Mouse (Mus musculus): Measurements from ENCODE around the gene Tmem110.

DNA sequence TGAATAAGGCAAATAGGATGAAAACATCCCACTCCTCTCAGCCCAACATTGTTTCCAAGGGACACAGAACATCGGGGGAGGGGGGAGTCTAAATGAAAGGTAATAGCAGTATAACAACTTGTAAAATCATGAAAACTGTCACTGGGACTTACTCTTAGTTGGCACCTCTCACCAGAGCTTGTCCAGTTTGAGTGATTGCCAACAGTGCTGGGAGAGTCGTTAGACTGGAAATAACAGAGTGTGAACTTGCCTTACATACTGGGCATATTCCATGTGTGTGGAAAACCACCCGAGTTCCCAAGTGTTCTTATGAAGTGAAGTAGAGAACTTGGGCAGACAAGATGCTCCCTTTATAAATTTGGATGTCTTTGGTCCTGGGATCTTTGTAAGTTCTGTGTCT lies 4.3 kb upstream of the Tmem110 start:
- TF ChIP-seq USF1 (IDR thresholded peaks at IDR 0.05; ENCODE audit: low read depth) = no peak
- no peak for TF ChIP-seq TCF12 (IDR thresholded peaks at IDR 0.05; ENCODE audit: insufficient read depth, poor library complexity, severe bottlenecking)
- TF ChIP-seq TCF3 (IDR thresholded peaks at IDR 0.05; ENCODE audit: insufficient read length, low read depth) = no peak
- no peak for TF ChIP-seq POLR2A (IDR thresholded peaks at IDR 0.05; ENCODE audit: insufficient read length, low read depth)
- TF ChIP-seq CEBPB (IDR thresholded peaks at IDR 0.05; ENCODE audit: insufficient read depth, poor library complexity, severe bottlenecking) = no peak
- TF ChIP-seq MAX (IDR thresholded peaks at IDR 0.05; ENCODE audit: low read depth) = no peak
- no peak for TF ChIP-seq E2F4 (IDR thresholded peaks at IDR 0.05; ENCODE audit: insufficient read depth)
- TF ChIP-seq POLR2AphosphoS2 (IDR thresholded peaks at IDR 0.05; ENCODE audit: insufficient read length, low read depth) = no peak
- no peak for TF ChIP-seq MYOD1 (IDR thresholded peaks at IDR 0.05; ENCODE audit: control insufficient read depth in 1 of 3, insufficient read length in 2 of 3, low read depth in 2 of 3)

All from myocyte (in vitro differentiated cells).